Mouse (Mus musculus) liver, postnatal 0 days (tissue): ENCODE data around the gene Hist1h2bb. TPM values are rescaled to one million over a fixed set of nuclear protein-coding genes. Genes with fewer than 3 reads are reported as not detected.

ENCODE experiments used
- ATAC-seq: fragments of 200-750 bp; cut with Nextera tagmentation; 2 replicates; pipeline ENCODE4 v1.8.0; 2017; ENCODE audit warnings: mild to moderate bottlenecking, moderate library complexity
- DNase-seq: peaks from one replicate; pipeline ENCODE4 v3.0.0-alpha.2; 2016
- H3K27ac ChIP-seq: fragments of 300-500 bp; sonication (generic); 2 replicates; pipeline ENCODE4 v1.5.1; 2014; ENCODE audit warnings: antibody characterized with exemption, moderate library complexity, mild to moderate bottlenecking, low read depth
- H3K27me3 ChIP-seq: fragments of 300-500 bp; sonication (generic); 2 replicates; pipeline ENCODE4 v1.6.1; 2014; ENCODE audit warnings: low read length, control low read depth, mixed read lengths; ENCODE audit not compliant: insufficient read depth
- H3K36me3 ChIP-seq: fragments of 300-500 bp; sonication (generic); replicated peaks from 2 replicates; pipeline ENCODE4 v1.6.1; 2014; ENCODE audit warnings: mild to moderate bottlenecking, control low read depth, low read length, moderate library complexity, mixed read lengths; ENCODE audit not compliant: insufficient read depth
- H3K4me1 ChIP-seq: fragments of 300-500 bp; sonication (generic); 2 replicates; pipeline ENCODE4 v1.6.1; 2014; ENCODE audit warnings: antibody characterized with exemption, mild to moderate bottlenecking, control low read depth; ENCODE audit not compliant: insufficient read depth
- H3K4me2 ChIP-seq: fragments of 300-500 bp; sonication (generic); 2 replicates; pipeline ENCODE4 v1.6.1; 2014; ENCODE audit warnings: low read depth, mild to moderate bottlenecking, low read length, moderate library complexity, mixed read lengths
- H3K4me3 ChIP-seq: fragments of 300-500 bp; sonication (generic); 2 replicates; pipeline ENCODE4 v1.5.1; 2014; ENCODE audit warnings: low read depth, low read length
- H3K9ac ChIP-seq: fragments of 300-500 bp; sonication (generic); replicated peaks from 2 replicates; pipeline ENCODE4 v1.6.1; 2014; ENCODE audit warnings: mild to moderate bottlenecking, moderate library complexity
- H3K9me3 ChIP-seq: fragments of 300-500 bp; sonication (generic); 2 replicates; pipeline ENCODE4 v1.6.1; 2016; ENCODE audit warnings: mild to moderate bottlenecking, control low read depth, low read length, mixed read lengths
- CTCF ChIP-seq: sonication (generic); IDR thresholded peaks from 2 replicates; pipeline ENCODE4 v1.5.1; 2016; ENCODE audit warnings: antibody characterized with exemption, low read depth
- EP300 ChIP-seq: IDR thresholded peaks from 2 replicates; pipeline ENCODE4 v1.6.1; 2016; ENCODE audit warnings: antibody characterized with exemption, low read depth, mild to moderate bottlenecking
- WGBS: fragments of 180-500 bp; shearing (Covaris S2); extraction: QIAGEN DNeasy Blood & Tissue Kit; methylation state at CpG from one replicate; pipeline ENCODE4 v1.1.7; 2014; ENCODE audit not compliant: insufficient replicate concordance; 5-methylcytosine and 5-hydroxymethylcytosine counted together
- polyA plus RNA-seq: library from polyadenylated mRNA; unstranded; fragments of >200 nt; fragmentation: Nextera tagmentation; extraction: Ambion mirVana; gene quantifications from 2 replicates; pipeline ENCODE4 v1.2.1, GENCODE M21; 2015

Gene Hist1h2bb
- polyA plus RNA-seq, 1 experiment from 2014 or later = 2.7 TPM

DNA sequence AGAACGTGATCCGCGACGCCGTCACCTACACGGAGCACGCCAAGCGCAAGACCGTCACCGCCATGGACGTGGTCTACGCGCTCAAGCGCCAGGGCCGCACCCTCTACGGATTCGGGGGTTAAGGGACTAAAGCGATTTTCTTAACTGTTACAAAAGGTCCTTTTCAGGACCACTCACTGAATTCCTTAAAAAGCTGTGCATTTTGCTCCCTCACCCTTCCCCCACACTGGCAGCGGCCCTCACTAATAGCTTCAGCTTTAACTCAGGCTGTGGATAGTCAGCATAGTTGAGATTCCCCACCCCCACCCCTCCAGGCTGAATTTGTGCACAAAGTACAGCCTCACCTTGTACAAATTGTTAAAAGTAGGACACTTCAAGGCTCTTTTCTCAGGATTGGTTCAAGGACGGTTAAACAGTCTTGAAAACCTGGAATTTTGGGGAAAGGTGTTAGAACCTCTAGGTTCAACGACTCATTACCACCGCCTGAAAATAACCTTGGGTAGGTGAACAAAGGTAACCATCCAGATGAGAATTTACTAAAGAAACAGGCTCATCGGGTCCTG lies 10.8 kb downstream of the Hist1h2bb start:
- DNase-seq (peak; percentile 67), ATAC-seq (no peak)
- Histone ChIP-seq H3K27me3 (no peaks in the 10 kb centered on the region), H3K4me3 (peak overlapping the region; percentile 39), H3K27ac (peak overlapping the region; percentile 92), H3K4me2 (peak overlapping the region; percentile 75), H3K4me1 (peaks cover 11% of the 10 kb centered on the region), H3K36me3 (no peaks in the 10 kb centered on the region), H3K9ac (peak overlapping the region; percentile 56), H3K9me3 (no peaks in the 10 kb centered on the region)
- TF ChIP-seq EP300 (no peak; the same call in 1 of the 2 replicates), CTCF (no peak)
- WGBS = 1% methylated on average over 12 of the region's 23 CpGs

DNA sequence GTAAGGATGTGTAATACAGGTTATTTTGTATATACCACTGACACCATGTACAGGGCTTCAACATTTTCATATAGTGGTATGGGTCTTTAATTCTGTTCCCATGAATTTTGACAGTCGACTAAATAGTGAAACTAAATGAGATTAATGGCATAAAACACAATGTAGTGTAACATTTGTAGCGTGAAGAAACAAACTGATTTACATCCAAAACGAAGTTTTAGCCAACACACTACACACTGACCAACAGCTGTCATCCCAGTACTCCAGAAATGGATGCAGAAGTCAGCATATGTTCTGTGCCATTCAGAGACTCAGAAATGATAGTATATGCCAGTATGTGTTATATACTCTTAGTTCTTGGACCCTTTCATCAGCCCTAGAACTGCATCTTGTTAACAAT lies 11.4 kb downstream of the Hist1h2bb start:
- no peak for DNase-seq
- no peaks in the 10 kb centered on the region for H3K9me3 ChIP-seq
- no peaks in the 10 kb centered on the region for H3K36me3 ChIP-seq
- H3K4me3 ChIP-seq = no peak overlapping the region
- H3K9ac ChIP-seq = no peak overlapping the region
- H3K4me1 ChIP-seq = peaks cover 14% of the 10 kb centered on the region
- peak overlapping the region; percentile 92 for H3K27ac ChIP-seq
- H3K4me2 ChIP-seq = peak overlapping the region; percentile 75
- WGBS = 47% methylated on average over 3 of the region's 3 CpGs
- no peaks in the 10 kb centered on the region for H3K27me3 ChIP-seq
- TF ChIP-seq CTCF = no peak
- no peak for TF ChIP-seq EP300
- ATAC-seq = no peak

GRCm38 (mm10) chr13:23759251-23759771 lies 12.8 kb downstream of the Hist1h2bb start:
- no peak for TF ChIP-seq EP300
- TF ChIP-seq CTCF = no peak
- Histone ChIP-seq H3K36me3 (no peaks in the 10 kb centered on the region), H3K4me1 (peaks cover 21% of the 10 kb centered on the region), H3K27me3 (no peaks in the 10 kb centered on the region), H3K9ac (peak overlapping the region; percentile 66; the same call in 1 of the 2 replicates), H3K4me2 (peak overlapping the region; percentile 84; the same call in 1 of the 2 replicates), H3K9me3 (no peaks in the 10 kb centered on the region), H3K27ac (peak overlapping the region; percentile 97), H3K4me3 (no peak overlapping the region)
- ATAC-seq = no peak
- no peak for DNase-seq
- WGBS = 91% methylated on average over 3 of the region's 3 CpGs

- H3K27me3 ChIP-seq = no peaks in the 10 kb centered on the region
- peaks cover 22% of the 10 kb centered on the region for H3K4me1 ChIP-seq
- peak; percentile 48 for DNase-seq
- TF ChIP-seq CTCF (no peak), EP300 (no peak)
- H3K4me3 ChIP-seq = no peak overlapping the region; the same call in 1 of the 2 replicates
- 58% methylated on average over 1 of the region's 1 CpGs for WGBS
- H3K9me3 ChIP-seq = no peaks in the 10 kb centered on the region
- peak overlapping the region; percentile 84 for H3K4me2 ChIP-seq
- peak overlapping the region; percentile 97 for H3K27ac ChIP-seq
- ATAC-seq = no peak
- no peaks in the 10 kb centered on the region for H3K36me3 ChIP-seq
- H3K9ac ChIP-seq = peak overlapping the region; percentile 66
These were observed 13.3 kb downstream of the Hist1h2bb start for GRCm38 (mm10) chr13:23759916-23760239.

- ATAC-seq (no peak), DNase-seq (peak; percentile 21)
- Histone ChIP-seq H3K4me2 (peak overlapping the region; percentile 84), H3K36me3 (no peaks in the 10 kb centered on the region), H3K27me3 (no peaks in the 10 kb centered on the region), H3K9me3 (no peaks in the 10 kb centered on the region), H3K4me3 (peak overlapping the region; percentile 59), H3K9ac (peak overlapping the region; percentile 66), H3K27ac (peak overlapping the region; percentile 97), H3K4me1 (peaks cover 24% of the 10 kb centered on the region)
- TF ChIP-seq CTCF (peak; percentile 41), EP300 (no peak)
- WGBS = 2% methylated on average over 17 of the region's 27 CpGs
These were observed 13.9 kb downstream of the Hist1h2bb start for GRCm38 (mm10) chr13:23760240-23760971.
